Mouse (Mus musculus): ENCODE results near the gene Dnaic2.

GRCm38 (mm10) chr11:114729832-114730363 lies 2.7 kb downstream of the Dnaic2 start:
- TF ChIP-seq CTCF (IDR thresholded peaks at IDR 0.05; ENCODE audit: borderline replicate concordance, insufficient read depth, low read depth, low read length) = no peak
- TF ChIP-seq POLR2A (IDR thresholded peaks at IDR 0.05; ENCODE audit: borderline replicate concordance, insufficient read depth, low read length) = no peak

Measured in cerebellum, adult 2 months (tissue).